Mouse (Mus musculus) cerebellum, adult (tissue): ENCODE measurements at regions not wholly inside any gene's neighbourhood (a gene's known extent, or its start where the extent isn't known, plus 50 kb on each side); places are given as distances from the start of the nearest gene placed in this dataset.

Source experiments
- ATAC-seq: cut with Nextera tagmentation; 2 replicates; pipeline ENCODE4 v1.9.2; 2017; ENCODE audit warnings: mild to moderate bottlenecking, moderate library complexity, mixed read lengths; ENCODE audit not compliant: insufficient number of reproducible peaks, low FRiP score, low TSS enrichment

- no peak for ATAC-seq
Measured at GRCm38 (mm10) chr15:57644331-57644953, 167.0 kb upstream of the Slc22a22 start.

GRCm38 (mm10) chr15:57639115-57639514 lies 161.7 kb upstream of the Slc22a22 start:
- ATAC-seq, result peak; percentile 88

GRCm38 (mm10) chr15:57633067-57633466 lies 155.6 kb upstream of the Slc22a22 start:
- ATAC-seq, result no peak

- no peak for ATAC-seq
Measured at GRCm38 (mm10) chr15:57632537-57632936, 155.1 kb upstream of the Slc22a22 start.

- ATAC-seq, result no peak
Measured at GRCm38 (mm10) chr15:57618466-57618865, 141.0 kb upstream of the Slc22a22 start.

- ATAC-seq, result peak; percentile 91
Measured at GRCm38 (mm10) chr15:57616880-57617391, 139.5 kb upstream of the Slc22a22 start.

- ATAC-seq, result no peak
Measured at GRCm38 (mm10) chr15:57610006-57610405, 132.6 kb upstream of the Slc22a22 start.

GRCm38 (mm10) chr15:57608519-57608918 lies 131.1 kb upstream of the Slc22a22 start:
- no peak for ATAC-seq

- peak; percentile 61 for ATAC-seq
Measured at GRCm38 (mm10) chr15:57600562-57600961, 123.1 kb upstream of the Slc22a22 start.

- no peak for ATAC-seq
Measured at GRCm38 (mm10) chr15:57593326-57594004, 116.0 kb upstream of the Slc22a22 start.

- peak; percentile 22; the same call in 1 of the 2 replicates for ATAC-seq
Measured at GRCm38 (mm10) chr15:57590597-57591219, 113.3 kb upstream of the Slc22a22 start.

GRCm38 (mm10) chr15:57589404-57590377 lies 112.3 kb upstream of the Slc22a22 start:
- peak; percentile 90 for ATAC-seq

- no peak for ATAC-seq
Measured at GRCm38 (mm10) chr15:57585411-57585810, 108.0 kb upstream of the Slc22a22 start.

GRCm38 (mm10) chr15:57584498-57584897 lies 107.1 kb upstream of the Slc22a22 start:
- no peak for ATAC-seq

GRCm38 (mm10) chr15:57581266-57581665 lies 103.8 kb upstream of the Slc22a22 start:
- no peak for ATAC-seq

GRCm38 (mm10) chr15:57578794-57579193 lies 101.4 kb upstream of the Slc22a22 start:
- ATAC-seq, result peak; percentile 94

- no peak for ATAC-seq
Measured at GRCm38 (mm10) chr15:57574080-57574618, 96.7 kb upstream of the Slc22a22 start.

- no peak for ATAC-seq
Measured at GRCm38 (mm10) chr15:57572460-57572859, 95.0 kb upstream of the Slc22a22 start.

- ATAC-seq, result no peak
Measured at GRCm38 (mm10) chr15:57568006-57568630, 90.7 kb upstream of the Slc22a22 start.
